Mouse (Mus musculus) small intestine, adult 2 months (tissue): ENCODE measurements around the gene Rbm20.

ENCODE experiments used
- CTCF ChIP-seq: fragments of 200-500 bp; IDR thresholded peaks from 2 replicates; pipeline ENCODE4 v1.5.1; 2012; ENCODE audit warnings: low read depth, mild to moderate bottlenecking, control low read depth, inconsistent platforms, low read length, moderate library complexity, mixed read lengths; ENCODE audit not compliant: insufficient replicate concordance, insufficient read length; ENCODE audit errors: extremely low read depth
- POLR2A ChIP-seq: fragments of 200-500 bp; IDR thresholded peaks from 2 replicates; pipeline ENCODE4 v1.6.1; 2012; ENCODE audit warnings: low read depth, mild to moderate bottlenecking, control low read depth, inconsistent platforms, low read length, moderate library complexity

DNA sequence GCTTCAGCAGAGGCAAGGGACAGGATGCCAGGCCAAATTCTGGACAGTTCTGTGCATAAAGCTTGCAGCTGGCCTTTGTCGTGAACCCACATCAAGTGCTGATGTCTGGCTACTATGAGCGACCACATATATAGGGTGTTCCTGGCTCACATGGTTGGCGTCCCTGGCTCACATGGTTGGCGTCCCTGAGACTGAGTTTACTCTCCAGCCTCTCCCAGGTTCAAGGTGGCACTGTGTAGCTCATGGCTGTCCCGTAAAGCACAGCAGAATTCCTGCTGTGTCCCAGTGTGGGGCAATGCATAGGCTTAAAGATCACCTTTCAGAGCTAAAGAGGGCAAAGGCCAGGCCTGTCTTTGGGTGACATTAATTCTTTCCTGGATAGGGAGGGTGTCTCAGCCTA, 78.2 kb downstream of the Rbm20 start:
- TF ChIP-seq CTCF, result no peak
- no peak for TF ChIP-seq POLR2A
